ENCODE assay signal across 16 mouse cellular contexts in the genomic region with DNA sequence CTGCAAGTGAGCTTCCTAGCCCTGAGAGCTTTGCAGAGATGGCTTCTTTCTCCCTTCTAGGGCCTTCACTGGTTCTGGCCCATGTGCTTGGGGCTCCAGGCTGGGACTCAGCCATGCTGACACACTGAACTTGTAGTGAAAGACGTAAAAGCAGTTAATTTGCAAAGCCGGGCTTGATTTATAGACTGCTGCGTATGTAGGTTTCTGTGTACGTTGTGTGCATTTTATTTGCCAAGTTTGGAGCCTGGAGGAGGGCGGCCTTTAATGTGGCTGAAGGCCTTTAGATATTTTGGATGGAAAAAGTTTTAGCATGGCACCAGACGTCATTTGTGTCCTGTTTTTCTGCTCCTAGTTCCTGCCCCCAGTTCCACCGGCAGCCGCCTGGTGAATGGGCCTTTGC. TPM values are rescaled to one million over a fixed set of nuclear protein-coding genes. Genes with fewer than 3 reads are reported as not detected.
A peak's percentile ranks its signal among the peaks of the same experiment; 100 is the strongest.
DNase-seq lines count a peak whose midpoint lies in the region; ATAC-seq and TF ChIP-seq lines count a peak whose summit lies in the region.
"Had no signal": no experiment of that assay in that cellular context is flagged by ENCODE, and none has a peak within 500 bp of the region (broad histone marks: within the 10 kb centered on the region; RNA-seq: fewer than 3 reads in every experiment).

No protein-coding gene starts in this region.

- H3K27me3 ChIP-seq in intestine, embryonic 15.5 days (replicated peaks): no peaks in the 10 kb centered on the region
- H3K27me3 ChIP-seq in intestine, postnatal 0 days (replicated peaks; ENCODE audit: control insufficient read depth, insufficient read depth, low read length): no peaks in the 10 kb centered on the region
- H3K27me3 ChIP-seq in embryonic facial prominence, embryonic 10.5 days (replicated peaks; ENCODE audit: low read depth, poor library complexity, severe bottlenecking): no peaks in the 10 kb centered on the region
- H3K27me3 ChIP-seq in embryonic facial prominence, embryonic 11.5 days (ENCODE audit: control insufficient read depth, insufficient read depth, low read length): no peaks in the 10 kb centered on the region
- H3K27me3 ChIP-seq in limb, embryonic 14.5 days (ENCODE audit: control insufficient read depth, insufficient read depth, low read length): no peaks in the 10 kb centered on the region
- H3K27me3 ChIP-seq: midbrain, embryonic 15.5 days; neural tube, embryonic 12.5 days had no signal

- no peak for DNase-seq in embryonic facial prominence, embryonic 10.5 days (ENCODE audit: low spot score)
- DNase-seq in embryonic facial prominence, embryonic 11.5 days (ENCODE audit: low spot score): no peak
- DNase-seq in limb, embryonic 14.5 days (ENCODE audit: low spot score): peak; percentile 65
- no peak for DNase-seq in adrenal gland, postnatal 14 days
- no peak for DNase-seq in MN1 (ENCODE audit: low spot score)
- DNase-seq: adrenal gland, adult 2 months; cerebellum, postnatal 10 days; forebrain, postnatal 0 days; gastrocnemius, postnatal 36 days; lung, postnatal 4 days had no signal

- no peak for TF ChIP-seq POLR2A in limb, embryonic 14.5 days (IDR thresholded peaks at IDR 0.05; ENCODE audit: borderline replicate concordance, extremely low read depth, insufficient read depth, insufficient read length)

- WGBS in intestine, embryonic 15.5 days: 54% methylated on average over 8 of the region's 8 CpGs
- 60% methylated on average over 8 of the region's 8 CpGs for WGBS in intestine, postnatal 0 days
- 66% methylated on average over 8 of the region's 8 CpGs for WGBS in embryonic facial prominence, embryonic 10.5 days
- WGBS in embryonic facial prominence, embryonic 11.5 days: 71% methylated on average over 8 of the region's 8 CpGs
- 16% methylated on average over 8 of the region's 8 CpGs for WGBS in limb, embryonic 14.5 days

- H3K4me1 ChIP-seq in intestine, embryonic 15.5 days (replicated peaks): peaks cover 55% of the 10 kb centered on the region
- peaks cover 13% of the 10 kb centered on the region; the same call in 1 of the 2 replicates for H3K4me1 ChIP-seq in intestine, postnatal 0 days (replicated peaks; ENCODE audit: control insufficient read depth, insufficient read depth, low read length)
- peaks cover 80% of the 10 kb centered on the region for H3K4me1 ChIP-seq in embryonic facial prominence, embryonic 10.5 days
- peaks cover 23% of the 10 kb centered on the region for H3K4me1 ChIP-seq in embryonic facial prominence, embryonic 11.5 days (ENCODE audit: control insufficient read depth, insufficient read depth, low read length)
- H3K4me1 ChIP-seq in limb, embryonic 14.5 days (ENCODE audit: control insufficient read depth, insufficient read depth, low read length): peaks cover 76% of the 10 kb centered on the region

- no peak for TF ChIP-seq CTCF in intestine, postnatal 0 days (IDR thresholded peaks at IDR 0.05; ENCODE audit: low read depth)

- H3K4me2 ChIP-seq in intestine, embryonic 15.5 days (replicated peaks): no peak overlapping the region
- no peak overlapping the region for H3K4me2 ChIP-seq in intestine, postnatal 0 days (replicated peaks; ENCODE audit: low read depth)
- no peak overlapping the region for H3K4me2 ChIP-seq in embryonic facial prominence, embryonic 11.5 days (ENCODE audit: low read depth, low read length)
- H3K4me2 ChIP-seq in limb, embryonic 14.5 days (replicated peaks; ENCODE audit: low read depth, low read length, severe bottlenecking): no peak overlapping the region
- H3K4me2 ChIP-seq: midbrain, embryonic 15.5 days; neural tube, embryonic 12.5 days had no signal

- no peaks in the 10 kb centered on the region for H3K36me3 ChIP-seq in intestine, embryonic 15.5 days
- peaks cover 5% of the 10 kb centered on the region; the same call in 1 of the 2 replicates for H3K36me3 ChIP-seq in intestine, postnatal 0 days (ENCODE audit: control insufficient read depth, insufficient read depth)
- peaks cover 37% of the 10 kb centered on the region for H3K36me3 ChIP-seq in embryonic facial prominence, embryonic 10.5 days (replicated peaks)
- H3K36me3 ChIP-seq in embryonic facial prominence, embryonic 11.5 days (replicated peaks; ENCODE audit: control insufficient read depth, insufficient read depth, low read depth, low read length): no peaks in the 10 kb centered on the region; the same call in 1 of the 2 replicates
- peaks cover 9% of the 10 kb centered on the region; the same call in 1 of the 2 replicates for H3K36me3 ChIP-seq in limb, embryonic 14.5 days (ENCODE audit: control insufficient read depth, insufficient read depth, low read length)
- H3K36me3 ChIP-seq: midbrain, embryonic 15.5 days had no signal

- H3K9me3 ChIP-seq in intestine, embryonic 15.5 days: no peaks in the 10 kb centered on the region
- H3K9me3 ChIP-seq in intestine, postnatal 0 days (ENCODE audit: control insufficient read depth): no peaks in the 10 kb centered on the region
- H3K9me3 ChIP-seq in embryonic facial prominence, embryonic 10.5 days: no peaks in the 10 kb centered on the region
- no peaks in the 10 kb centered on the region for H3K9me3 ChIP-seq in embryonic facial prominence, embryonic 11.5 days (replicated peaks; ENCODE audit: control insufficient read depth, low read length)
- H3K9me3 ChIP-seq in limb, embryonic 14.5 days (ENCODE audit: control insufficient read depth, low read length): no peaks in the 10 kb centered on the region
- H3K9me3 ChIP-seq: midbrain, embryonic 15.5 days; neural tube, embryonic 12.5 days had no signal

- no peak overlapping the region for H3K9ac ChIP-seq in intestine, embryonic 15.5 days
- H3K9ac ChIP-seq in intestine, postnatal 0 days (ENCODE audit: low read depth, low read length): no peak overlapping the region
- no peak overlapping the region for H3K9ac ChIP-seq in embryonic facial prominence, embryonic 11.5 days (replicated peaks; ENCODE audit: low read length)
- H3K9ac ChIP-seq in limb, embryonic 14.5 days (ENCODE audit: low read depth, low read length, severe bottlenecking): no peak overlapping the region
- H3K9ac ChIP-seq: forebrain, postnatal 0 days; midbrain, embryonic 15.5 days; neural tube, embryonic 12.5 days had no signal

- H3K4me3 ChIP-seq in intestine, embryonic 15.5 days (replicated peaks): no peak overlapping the region
- no peak overlapping the region for H3K4me3 ChIP-seq in intestine, postnatal 0 days (ENCODE audit: low read depth, low read length)
- H3K4me3 ChIP-seq in embryonic facial prominence, embryonic 10.5 days: no peak overlapping the region
- no peak overlapping the region for H3K4me3 ChIP-seq in embryonic facial prominence, embryonic 11.5 days (ENCODE audit: low read depth, low read length)
- no peak overlapping the region for H3K4me3 ChIP-seq in limb, embryonic 14.5 days (replicated peaks; ENCODE audit: low read length)
- H3K4me3 ChIP-seq: midbrain, embryonic 15.5 days; neural tube, embryonic 12.5 days had no signal

- peak overlapping the region; percentile 77; the same call in 1 of the 2 replicates for H3K27ac ChIP-seq in intestine, embryonic 15.5 days
- no peak overlapping the region; the same call in 1 of the 2 replicates for H3K27ac ChIP-seq in intestine, postnatal 0 days (ENCODE audit: low read depth, low read length)
- peak overlapping the region; percentile 93 for H3K27ac ChIP-seq in embryonic facial prominence, embryonic 10.5 days (replicated peaks)
- peak overlapping the region; percentile 90 for H3K27ac ChIP-seq in embryonic facial prominence, embryonic 11.5 days (replicated peaks; ENCODE audit: low read depth, low read length)
- H3K27ac ChIP-seq in limb, embryonic 14.5 days (replicated peaks; ENCODE audit: low read depth, low read length): peak overlapping the region; percentile 89
- H3K27ac ChIP-seq: midbrain, embryonic 15.5 days; neural tube, embryonic 12.5 days had no signal

- ATAC-seq in intestine, embryonic 15.5 days: no peak
- no peak for ATAC-seq in intestine, postnatal 0 days
- no peak for ATAC-seq in embryonic facial prominence, embryonic 11.5 days (replicated peaks; ENCODE audit: insufficient number of reproducible peaks, low FRiP score, low TSS enrichment, low read depth)
- no peak for ATAC-seq in limb, embryonic 14.5 days (ENCODE audit: low FRiP score, low read depth)
- ATAC-seq: forebrain, postnatal 0 days; hindbrain, embryonic 16.5 days; midbrain, embryonic 15.5 days had no signal

RNA-seq across cellular contexts. Expression of gene Mrpl23, which starts 7.3 kb away (rescaled TPM):
- polyA plus RNA-seq in intestine, embryonic 15.5 days (2015; fragmentation: Nextera tagmentation; extraction: Ambion mirVana): 44.9 and 57.4 TPM in 2 replicates
- 26.7 and 33.0 TPM in 2 replicates for polyA plus RNA-seq in intestine, postnatal 0 days (2015; fragmentation: Nextera tagmentation; extraction: Ambion mirVana)
- polyA plus RNA-seq in embryonic facial prominence, embryonic 10.5 days (2016; fragmentation: Nextera tagmentation; extraction: Ambion mirVana): 18.1 and 22.4 TPM in 2 replicates
- polyA plus RNA-seq in embryonic facial prominence, embryonic 11.5 days (2014; fragmentation: Nextera tagmentation; extraction: Ambion mirVana): 16.4 and 17.2 TPM in 2 replicates
- polyA plus RNA-seq in limb, embryonic 14.5 days (2012; rRNA removed): 94.6 and 97.2 TPM in 2 replicates
- polyA plus RNA-seq in limb, embryonic 14.5 days (2014; fragmentation: Nextera tagmentation; extraction: Ambion mirVana): 30.0 and 40.8 TPM in 2 replicates
- total RNA-seq in adrenal gland, postnatal 14 days (2021): 13.3 and 17.9 TPM in 2 replicates

RNA-seq across cellular contexts. Expression of gene Tnnt3, which starts 41.2 kb away (rescaled TPM):
- polyA plus RNA-seq in intestine, embryonic 15.5 days (2015; fragmentation: Nextera tagmentation; extraction: Ambion mirVana): 1.4 and 4.3 TPM in 2 replicates
- 3.0 TPM in 2 replicates for polyA plus RNA-seq in intestine, postnatal 0 days (2015; fragmentation: Nextera tagmentation; extraction: Ambion mirVana)
- polyA plus RNA-seq in embryonic facial prominence, embryonic 10.5 days (2016; fragmentation: Nextera tagmentation; extraction: Ambion mirVana): 1.4 and 1.6 TPM in 2 replicates
- polyA plus RNA-seq in embryonic facial prominence, embryonic 11.5 days (2014; fragmentation: Nextera tagmentation; extraction: Ambion mirVana): 1.5 and 2.8 TPM in 2 replicates
- polyA plus RNA-seq in limb, embryonic 14.5 days (2012; rRNA removed): 42.5 and 114 TPM in 2 replicates
- polyA plus RNA-seq in limb, embryonic 14.5 days (2014; fragmentation: Nextera tagmentation; extraction: Ambion mirVana): 101 and 183 TPM in 2 replicates
- total RNA-seq in adrenal gland, postnatal 14 days (2021): 1.1 and 1.8 TPM in 2 replicates
- total RNA-seq: adrenal gland, adult 2 months had no signal
- polyA plus RNA-seq: adrenal gland, adult 2 months; small intestine, adult 2 months had no signal
